Mouse (Mus musculus): ENCODE measurements at regions not wholly inside any gene's neighbourhood (a gene's known extent, or its start where the extent isn't known, plus 50 kb on each side); places are given as distances from the start of the nearest gene placed in this dataset.

DNA sequence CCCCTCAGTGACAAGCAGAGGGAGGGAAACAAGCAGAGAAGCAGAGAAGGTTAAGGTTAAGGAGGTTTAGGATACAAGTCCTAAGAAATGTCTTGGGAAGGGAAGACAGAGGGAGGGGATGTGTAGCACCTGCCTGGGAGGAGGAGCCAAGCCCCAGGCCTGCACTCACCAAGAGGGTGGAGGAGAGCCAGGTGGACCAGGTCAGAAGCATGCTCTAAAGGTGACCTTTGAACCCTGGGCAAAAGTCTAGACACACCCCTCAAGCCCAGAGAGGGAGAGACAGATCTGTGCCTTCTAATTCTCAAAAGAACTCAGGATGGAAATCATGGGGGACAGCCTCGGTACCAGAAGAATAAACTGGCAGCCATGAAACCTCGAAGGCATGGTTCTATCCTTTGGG is 54.4 kb upstream of the Calm2 start:
- TF ChIP-seq POLR2A (IDR thresholded peaks at IDR 0.05; ENCODE audit: borderline replicate concordance, extremely low read depth, insufficient read depth, insufficient read length, poor library complexity, severe bottlenecking) (no peak), CTCF (IDR thresholded peaks at IDR 0.05; ENCODE audit: borderline replicate concordance, extremely low read depth, insufficient read depth, insufficient read length) (no peak)
- DNase-seq (ENCODE audit: low read depth): no peak

DNA sequence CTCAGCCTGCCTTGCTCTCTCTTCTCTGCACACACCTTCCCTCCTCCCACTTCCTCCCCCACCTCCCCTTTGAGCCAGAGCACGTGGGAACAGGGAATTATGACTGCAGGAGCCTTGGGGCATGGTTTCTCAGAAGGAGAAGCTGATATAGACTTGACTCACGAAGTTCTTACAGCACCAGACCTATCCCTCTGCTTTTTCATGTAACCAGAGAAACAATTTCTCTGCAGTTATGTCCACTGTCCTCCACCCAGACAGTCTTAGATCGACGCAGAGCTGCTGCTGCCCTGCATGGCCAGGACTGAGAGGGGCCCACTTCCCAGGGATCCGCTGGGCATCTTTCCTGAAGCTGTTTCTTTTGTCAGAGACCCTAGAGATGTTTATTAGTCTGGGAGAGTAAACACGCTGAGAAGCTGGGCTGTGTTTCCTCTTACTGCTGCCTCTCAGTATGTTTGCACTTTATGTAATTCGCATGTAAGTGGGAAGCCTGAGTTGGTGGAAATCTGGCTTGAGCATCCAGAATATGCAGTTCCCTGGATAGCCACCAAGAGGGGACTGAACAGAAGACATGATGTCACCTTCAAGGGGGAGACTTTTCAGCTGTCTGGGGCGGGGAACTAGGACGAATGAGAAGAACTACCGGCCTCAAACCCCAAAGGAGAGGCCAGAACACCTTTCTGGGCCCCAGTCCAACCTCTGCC is 55.1 kb upstream of the Calm2 start:
- DNase-seq (ENCODE audit: low read depth): peak; percentile 58
- TF ChIP-seq POLR2A (IDR thresholded peaks at IDR 0.05; ENCODE audit: borderline replicate concordance, extremely low read depth, insufficient read depth, insufficient read length, poor library complexity, severe bottlenecking) (no peak), CTCF (IDR thresholded peaks at IDR 0.05; ENCODE audit: borderline replicate concordance, extremely low read depth, insufficient read depth, insufficient read length) (0 out of 2 replicates have a peak, but pooled peaks have one; percentile 4)

DNA sequence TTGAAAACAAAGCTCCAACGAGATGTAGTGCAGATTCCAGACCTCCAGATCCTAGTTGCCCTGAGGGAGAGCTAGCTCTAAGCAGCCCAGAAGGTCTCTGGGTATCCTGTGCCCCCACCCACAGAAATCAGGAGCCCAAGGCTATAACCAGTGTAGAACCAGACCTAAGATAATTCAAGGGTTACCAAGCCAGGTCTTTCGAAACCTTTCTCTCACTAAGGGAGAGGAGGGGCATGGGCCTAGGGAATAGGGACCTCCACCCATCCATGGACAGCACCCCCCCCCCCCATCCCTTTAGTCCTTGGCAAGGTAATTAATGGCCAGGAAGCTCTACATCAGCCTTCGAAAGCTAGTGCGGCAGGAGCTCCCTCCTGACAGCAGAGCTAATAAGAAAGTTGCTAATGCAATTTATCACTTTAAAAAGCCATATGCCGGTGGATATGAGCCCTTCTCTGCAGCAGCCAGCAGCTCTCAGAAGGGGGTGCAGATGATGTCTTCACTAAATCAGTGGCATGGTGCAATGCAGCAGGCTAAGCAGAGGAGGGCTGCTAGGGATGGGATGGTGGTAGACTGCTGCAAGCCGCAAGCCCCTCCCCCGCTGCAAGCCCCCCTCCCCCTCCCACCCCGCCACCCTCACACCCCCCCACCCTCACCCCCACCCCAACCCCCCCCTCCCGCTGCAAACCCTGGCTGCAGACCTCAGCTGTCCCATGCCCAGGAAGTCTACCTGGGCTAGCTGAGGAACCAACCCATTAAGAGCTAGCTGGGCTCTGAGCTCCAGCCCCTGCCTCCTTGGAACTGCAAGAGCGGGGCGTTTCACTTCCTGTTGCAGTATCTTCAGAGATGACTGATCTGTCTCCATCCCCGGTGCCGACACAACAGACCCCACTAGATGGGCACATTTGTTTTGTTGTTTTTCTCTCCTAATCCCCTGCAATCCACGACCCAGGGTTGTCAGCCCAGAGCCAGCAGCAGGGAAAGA is 55.9 kb upstream of the Calm2 start:
- peak; percentile 73 for DNase-seq (ENCODE audit: low read depth)
- TF ChIP-seq CTCF (IDR thresholded peaks at IDR 0.05; ENCODE audit: borderline replicate concordance, extremely low read depth, insufficient read depth, insufficient read length): no peak
- no peak for TF ChIP-seq POLR2A (IDR thresholded peaks at IDR 0.05; ENCODE audit: borderline replicate concordance, extremely low read depth, insufficient read depth, insufficient read length, poor library complexity, severe bottlenecking)

DNA sequence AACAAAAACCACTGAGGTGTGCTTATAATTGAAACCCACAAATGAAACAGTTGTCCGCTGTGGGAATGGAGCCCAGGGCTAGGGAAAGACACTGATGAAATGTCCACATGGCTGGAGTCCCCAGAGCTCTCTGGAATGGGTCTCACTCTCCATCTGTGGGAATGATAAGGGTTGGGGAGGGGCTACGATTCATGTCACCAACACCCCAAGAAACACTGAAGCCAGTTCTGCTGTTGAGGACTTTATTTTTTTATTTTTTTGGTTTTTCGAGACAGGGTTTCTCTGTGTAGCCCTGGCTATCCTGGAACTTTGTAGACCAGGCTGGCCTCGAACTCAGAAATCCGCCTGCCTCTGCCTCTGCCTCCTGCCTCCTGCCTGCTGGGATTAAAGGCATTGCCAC is 56.8 kb upstream of the Calm2 start:
- TF ChIP-seq CTCF (IDR thresholded peaks at IDR 0.05; ENCODE audit: borderline replicate concordance, extremely low read depth, insufficient read depth, insufficient read length) (no peak), POLR2A (IDR thresholded peaks at IDR 0.05; ENCODE audit: borderline replicate concordance, extremely low read depth, insufficient read depth, insufficient read length, poor library complexity, severe bottlenecking) (no peak)
- no peak for DNase-seq (ENCODE audit: low read depth)

DNA sequence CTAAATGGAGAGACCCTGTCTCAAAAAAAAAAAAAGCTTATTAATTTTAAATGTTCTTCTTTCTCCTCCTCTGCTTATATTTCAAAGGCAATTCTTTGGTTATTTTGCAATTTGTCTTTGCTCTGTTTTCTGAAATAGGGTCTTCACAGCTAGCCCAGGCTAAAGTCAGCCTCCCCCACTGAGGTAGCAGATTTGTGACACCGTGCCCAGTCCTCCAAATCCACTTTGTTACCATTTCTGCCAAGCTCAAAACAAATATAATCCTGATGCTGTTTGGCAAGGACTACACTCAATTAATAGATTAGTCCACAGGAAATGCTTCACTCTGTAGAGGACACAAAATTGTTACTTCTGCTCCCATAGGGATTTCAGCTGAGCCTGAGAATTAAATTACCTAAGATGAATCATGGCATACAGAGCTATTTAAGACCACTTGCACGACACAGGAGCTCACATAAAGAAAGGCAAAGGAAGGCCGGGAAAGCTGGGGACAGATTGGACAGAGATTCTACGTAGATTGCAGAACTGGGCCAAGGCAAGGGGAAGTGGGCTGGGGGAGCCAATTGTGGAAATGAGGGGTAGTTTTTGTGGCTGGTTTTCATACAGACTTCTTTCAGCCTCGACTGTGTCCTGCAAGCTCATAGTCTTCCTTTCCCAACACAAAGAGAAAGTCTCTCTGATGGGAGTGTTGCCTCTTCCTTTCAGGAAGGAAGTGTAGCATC is 58.4 kb upstream of the Calm2 start:
- DNase-seq (ENCODE audit: low read depth): peak; percentile 25
- TF ChIP-seq CTCF (IDR thresholded peaks at IDR 0.05; ENCODE audit: borderline replicate concordance, extremely low read depth, insufficient read depth, insufficient read length) (no peak), POLR2A (IDR thresholded peaks at IDR 0.05; ENCODE audit: borderline replicate concordance, extremely low read depth, insufficient read depth, insufficient read length, poor library complexity, severe bottlenecking) (no peak)

DNA sequence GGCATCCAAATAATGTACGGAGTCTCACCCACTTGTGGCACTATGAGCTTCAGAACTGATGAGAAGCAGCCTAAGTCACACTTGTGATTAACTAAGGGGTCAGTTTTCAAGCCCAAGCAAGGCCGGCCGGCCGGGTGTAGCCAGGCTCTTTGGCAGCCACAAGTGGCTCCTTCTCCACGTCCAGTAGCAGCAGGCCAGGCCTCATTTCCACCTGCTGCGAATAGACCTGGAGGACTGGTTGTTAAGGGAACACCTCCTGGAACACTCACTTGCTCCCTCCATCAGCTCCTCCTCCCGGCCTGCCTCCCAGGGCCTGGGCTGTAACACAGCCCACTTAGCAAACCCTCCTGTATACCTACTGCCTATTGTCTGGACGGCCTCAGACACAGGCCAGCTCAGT is 61.1 kb upstream of the Calm2 start:
- no peak for DNase-seq (ENCODE audit: low read depth)
- no peak for TF ChIP-seq CTCF (IDR thresholded peaks at IDR 0.05; ENCODE audit: borderline replicate concordance, extremely low read depth, insufficient read depth, insufficient read length)
- TF ChIP-seq POLR2A (IDR thresholded peaks at IDR 0.05; ENCODE audit: borderline replicate concordance, extremely low read depth, insufficient read depth, insufficient read length, poor library complexity, severe bottlenecking): no peak

DNA sequence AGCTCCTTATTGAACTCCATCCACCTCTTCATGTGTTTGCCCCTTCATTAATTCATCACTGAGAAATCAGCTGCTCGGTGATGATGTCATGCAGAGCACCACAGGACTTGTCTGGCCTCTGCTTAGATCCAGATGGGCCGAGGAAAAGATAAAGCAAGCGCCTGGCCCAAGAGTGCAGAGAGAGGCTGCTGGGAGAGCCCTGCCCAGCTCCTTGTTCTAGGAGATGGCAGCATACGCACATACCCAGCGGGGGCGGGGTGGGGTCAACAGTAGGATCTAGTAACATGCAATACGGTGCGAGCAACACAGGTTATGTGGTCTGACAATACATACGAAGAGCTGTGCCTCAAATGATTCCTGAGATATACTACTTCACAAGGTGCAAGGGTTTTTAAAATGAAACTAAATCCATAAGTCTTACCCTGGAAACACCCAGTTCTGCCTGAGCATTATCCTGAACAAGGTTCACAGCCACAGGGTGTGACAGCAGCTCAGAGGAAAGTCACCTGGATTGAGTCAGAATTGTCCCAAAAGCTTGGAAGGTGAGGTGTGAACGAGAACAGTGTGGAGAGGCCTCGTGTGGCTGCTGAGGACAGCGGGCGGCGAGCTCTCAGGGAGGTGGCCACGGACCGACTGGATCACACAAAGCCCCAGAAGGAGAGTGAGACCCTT is 62.0 kb upstream of the Calm2 start:
- DNase-seq (ENCODE audit: low read depth): peak; percentile 31
- no peak for TF ChIP-seq POLR2A (IDR thresholded peaks at IDR 0.05; ENCODE audit: borderline replicate concordance, extremely low read depth, insufficient read depth, insufficient read length, poor library complexity, severe bottlenecking)
- no peak for TF ChIP-seq CTCF (IDR thresholded peaks at IDR 0.05; ENCODE audit: borderline replicate concordance, extremely low read depth, insufficient read depth, insufficient read length)

DNA sequence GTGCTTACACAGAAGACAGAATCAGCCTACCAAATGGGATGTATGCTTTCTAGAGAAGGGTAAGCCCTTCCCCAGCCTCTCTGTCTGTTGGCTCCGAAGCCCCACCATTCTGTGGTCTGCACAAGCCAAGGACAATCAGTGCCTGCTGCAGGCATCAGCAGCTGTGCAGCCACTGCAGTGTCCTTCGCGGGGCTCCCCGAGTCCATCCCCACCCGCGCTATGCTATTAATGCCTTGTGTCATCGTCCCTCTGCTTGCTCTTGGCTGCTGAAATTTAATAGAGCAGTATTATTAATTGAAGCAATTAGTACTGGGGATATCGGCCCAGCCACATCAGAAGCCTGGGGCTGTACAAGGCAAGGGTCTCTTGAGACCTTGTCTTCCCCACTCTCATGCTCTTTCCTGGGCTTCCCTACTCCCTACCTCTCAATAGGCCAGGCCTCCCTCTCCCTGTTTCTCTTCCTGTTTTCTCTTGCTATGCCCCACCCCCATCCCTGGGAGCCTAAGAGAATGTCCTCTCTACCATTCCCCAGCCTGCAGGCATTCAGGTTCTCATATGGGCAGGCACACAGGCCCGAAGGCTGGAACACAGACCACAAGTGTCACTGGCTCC is 65.4 kb upstream of the Calm2 start:
- DNase-seq (ENCODE audit: low read depth): peak; percentile 49
- no peak for TF ChIP-seq CTCF (IDR thresholded peaks at IDR 0.05; ENCODE audit: borderline replicate concordance, extremely low read depth, insufficient read depth, insufficient read length)

DNA sequence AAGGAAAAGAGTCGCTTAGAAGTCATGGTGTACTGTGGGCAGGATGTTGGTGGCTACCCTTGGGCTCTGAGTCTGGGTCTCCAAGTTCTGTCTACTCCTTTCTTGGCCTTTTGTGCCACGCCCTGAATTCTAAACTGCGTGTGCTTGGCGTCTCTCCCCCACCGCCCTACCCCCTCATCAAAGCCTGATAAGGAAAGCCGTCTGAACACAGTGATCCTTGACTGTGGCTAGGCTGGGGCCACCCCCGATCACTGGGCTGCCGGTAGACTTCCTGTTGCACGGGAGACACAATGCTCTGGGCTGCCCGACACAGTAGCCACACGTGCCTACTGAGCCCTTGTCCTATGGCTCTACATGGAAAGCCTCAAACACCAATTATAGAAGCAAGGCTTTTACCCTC is 67.1 kb upstream of the Calm2 start:
- TF ChIP-seq POLR2A (IDR thresholded peaks at IDR 0.05; ENCODE audit: borderline replicate concordance, extremely low read depth, insufficient read depth, insufficient read length, poor library complexity, severe bottlenecking) (no peak), CTCF (IDR thresholded peaks at IDR 0.05; ENCODE audit: borderline replicate concordance, extremely low read depth, insufficient read depth, insufficient read length) (no peak)
- no peak for DNase-seq (ENCODE audit: low read depth)

DNA sequence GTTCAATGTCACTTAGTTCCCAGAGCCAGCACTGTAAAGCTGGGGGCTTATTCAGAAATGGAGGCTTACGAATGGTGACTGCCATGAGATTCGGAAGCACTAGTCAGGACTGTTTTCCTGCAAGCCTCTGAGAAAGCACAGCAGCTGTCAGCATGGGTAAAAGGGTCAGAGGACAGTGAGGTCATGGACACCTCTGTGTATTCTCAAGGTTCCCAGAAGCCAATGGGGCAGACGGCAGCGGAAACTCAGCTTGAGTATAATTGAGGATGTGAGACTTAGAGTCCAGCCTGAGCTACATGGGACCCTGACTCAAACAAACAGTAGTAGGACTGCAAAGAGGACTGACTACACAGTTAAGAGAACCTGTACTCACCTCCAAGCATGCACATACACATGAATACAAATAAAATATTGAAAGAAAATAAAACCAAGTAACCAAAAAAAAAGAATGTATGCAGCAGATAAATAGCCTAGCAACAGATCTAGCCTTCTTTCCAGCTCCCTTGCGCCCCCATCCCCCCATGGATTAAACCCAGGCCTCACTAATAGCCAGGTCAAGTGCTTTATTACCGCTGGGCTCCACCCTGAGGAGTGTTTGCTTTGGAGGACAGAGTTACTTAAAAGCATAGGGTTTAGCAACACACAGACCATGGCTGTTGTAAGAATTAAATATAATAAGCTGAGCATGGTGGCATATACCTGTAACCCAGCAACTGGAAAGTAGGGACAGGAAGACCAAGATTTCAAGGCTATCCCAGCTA is 67.8 kb upstream of the Calm2 start:
- no peak for TF ChIP-seq POLR2A (IDR thresholded peaks at IDR 0.05; ENCODE audit: borderline replicate concordance, extremely low read depth, insufficient read depth, insufficient read length, poor library complexity, severe bottlenecking)
- TF ChIP-seq CTCF (IDR thresholded peaks at IDR 0.05; ENCODE audit: borderline replicate concordance, extremely low read depth, insufficient read depth, insufficient read length): no peak
- DNase-seq (ENCODE audit: low read depth): no peak
